Mouse (Mus musculus): ENCODE measurements around the gene Cdnf. TPM values are rescaled to one million over a fixed set of nuclear protein-coding genes. Genes with fewer than 3 reads are reported as not detected.

The Cdnf gene
- polyA plus RNA-seq, 2 experiments, result 0.08 to 0.34 TPM

DNA sequence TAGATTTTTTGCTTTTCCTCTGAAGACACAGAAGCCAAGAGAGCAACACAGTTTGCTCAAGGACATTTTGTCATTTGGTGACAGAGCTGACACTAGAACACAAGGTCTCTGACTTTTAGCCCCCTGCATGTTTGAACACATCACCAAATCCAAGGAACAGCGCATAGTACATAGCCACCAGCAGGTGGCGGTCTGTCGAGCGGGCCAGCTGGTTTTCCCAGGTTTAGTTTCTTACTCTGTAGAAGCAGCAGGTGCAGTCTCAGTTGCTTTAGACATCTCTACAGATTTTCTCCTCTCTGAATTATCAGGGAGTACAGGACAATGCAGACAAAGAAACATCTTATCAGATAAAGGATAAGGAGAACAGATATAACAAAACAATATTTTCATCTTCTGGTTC lies 33.8 kb downstream of the Cdnf start:
- ATAC-seq (ENCODE audit: low FRiP score, low read depth), result no peak; the same call in 1 of the 2 replicates
- no peak overlapping the region for H3K27ac ChIP-seq (replicated peaks; ENCODE audit: low read depth, low read length)
- DNase-seq (ENCODE audit: low spot score), result peak; percentile 64
- H3K4me3 ChIP-seq (replicated peaks; ENCODE audit: low read length), result no peak overlapping the region
- H3K36me3 ChIP-seq (ENCODE audit: control insufficient read depth, insufficient read depth, low read length), result no peaks in the 10 kb centered on the region
- peaks cover 6% of the 10 kb centered on the region for H3K4me1 ChIP-seq (ENCODE audit: control insufficient read depth, insufficient read depth, low read length)
- TF ChIP-seq POLR2A (IDR thresholded peaks at IDR 0.05; ENCODE audit: borderline replicate concordance, extremely low read depth, insufficient read depth, insufficient read length), result no peak
- WGBS, result under 1% methylated on average over 4 of the region's 4 CpGs
- H3K4me2 ChIP-seq (replicated peaks; ENCODE audit: low read depth, low read length, severe bottlenecking), result no peak overlapping the region
- H3K9ac ChIP-seq (ENCODE audit: low read depth, low read length, severe bottlenecking), result no peak overlapping the region
- no peaks in the 10 kb centered on the region for H3K27me3 ChIP-seq (ENCODE audit: control insufficient read depth, insufficient read depth, low read length)
- H3K9me3 ChIP-seq (ENCODE audit: control insufficient read depth, low read length), result no peaks in the 10 kb centered on the region

DNA sequence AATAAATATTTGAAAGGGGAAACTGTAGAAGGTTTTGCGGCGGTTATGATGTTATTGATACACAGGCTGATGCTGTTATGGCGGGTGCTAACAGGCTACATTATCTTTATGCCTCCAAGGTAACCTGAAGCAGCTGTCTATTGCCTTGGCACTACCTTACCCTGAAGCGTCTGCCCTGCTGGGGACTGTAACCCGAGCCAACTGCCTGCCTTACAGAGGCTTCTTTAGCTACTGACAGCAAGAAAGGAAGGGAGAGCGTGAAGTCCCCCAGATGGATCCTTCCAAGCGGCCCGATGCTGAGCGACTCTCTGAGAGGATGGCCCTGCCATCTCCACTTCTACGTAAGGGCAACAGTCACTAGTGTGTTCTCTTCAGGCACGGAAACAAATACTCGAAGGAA lies 57.4 kb downstream of the Cdnf start, which contains the start of gene Fam107b:
Gene Fam107b (plus strand): TSS at position 303 of the 400 bp plus-strand sequence.
- TF ChIP-seq POLR2A (IDR thresholded peaks at IDR 0.05; ENCODE audit: borderline replicate concordance, extremely low read depth, insufficient read depth, insufficient read length), result no peak
- Histone ChIP-seq H3K9ac (ENCODE audit: low read depth, low read length, severe bottlenecking) (no peak within 1 kb of the TSS), H3K27ac (replicated peaks; ENCODE audit: low read depth, low read length) (no peak within 1 kb of the TSS), H3K4me1 (ENCODE audit: control insufficient read depth, insufficient read depth, low read length) (no peaks in the 10 kb centered on the region), H3K4me3 (replicated peaks; ENCODE audit: low read length) (no peak within 1 kb of the TSS), H3K4me2 (replicated peaks; ENCODE audit: low read depth, low read length, severe bottlenecking) (no peak within 1 kb of the TSS), H3K36me3 (ENCODE audit: control insufficient read depth, insufficient read depth, low read length) (no peaks in the 10 kb centered on the region), H3K9me3 (ENCODE audit: control insufficient read depth, low read length) (no peaks in the 10 kb centered on the region), H3K27me3 (ENCODE audit: control insufficient read depth, insufficient read depth, low read length) (no peaks in the 10 kb centered on the region)
- no peak for ATAC-seq (ENCODE audit: low FRiP score, low read depth)
- no peak for DNase-seq (ENCODE audit: low spot score)
- 56% methylated on average over 12 of the region's 12 CpGs for WGBS

DNA sequence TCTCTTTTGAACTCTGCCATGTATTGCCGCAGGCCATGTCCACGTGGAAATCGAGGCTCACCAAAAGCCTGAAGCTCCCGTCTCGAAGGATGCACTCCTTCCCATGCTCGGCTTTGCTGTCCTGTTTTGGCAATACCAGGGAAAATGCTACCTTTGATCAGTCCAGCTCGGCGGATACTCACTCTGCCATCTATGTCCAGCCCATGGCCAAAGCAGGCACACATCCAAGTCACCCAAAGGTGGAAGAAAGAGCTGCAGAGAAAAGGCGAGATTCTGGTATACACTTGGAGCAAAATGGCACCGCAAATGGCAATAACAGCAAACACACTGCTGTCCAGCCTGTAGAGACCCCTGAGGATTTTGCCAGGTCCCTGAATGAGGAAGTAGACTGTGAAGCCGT lies 57.8 kb downstream of the Cdnf start:
- Histone ChIP-seq H3K27ac (replicated peaks; ENCODE audit: low read depth, low read length) (no peak overlapping the region), H3K4me2 (replicated peaks; ENCODE audit: low read depth, low read length, severe bottlenecking) (no peak overlapping the region), H3K27me3 (ENCODE audit: control insufficient read depth, insufficient read depth, low read length) (no peaks in the 10 kb centered on the region), H3K36me3 (ENCODE audit: control insufficient read depth, insufficient read depth, low read length) (no peaks in the 10 kb centered on the region), H3K4me3 (replicated peaks; ENCODE audit: low read length) (no peak overlapping the region), H3K4me1 (ENCODE audit: control insufficient read depth, insufficient read depth, low read length) (no peaks in the 10 kb centered on the region), H3K9me3 (ENCODE audit: control insufficient read depth, low read length) (no peaks in the 10 kb centered on the region), H3K9ac (ENCODE audit: low read depth, low read length, severe bottlenecking) (no peak overlapping the region)
- 81% methylated on average over 11 of the region's 11 CpGs for WGBS
- TF ChIP-seq POLR2A (IDR thresholded peaks at IDR 0.05; ENCODE audit: borderline replicate concordance, extremely low read depth, insufficient read depth, insufficient read length), result no peak
- ATAC-seq (ENCODE audit: low FRiP score, low read depth) (no peak), DNase-seq (ENCODE audit: low spot score) (no peak)

DNA sequence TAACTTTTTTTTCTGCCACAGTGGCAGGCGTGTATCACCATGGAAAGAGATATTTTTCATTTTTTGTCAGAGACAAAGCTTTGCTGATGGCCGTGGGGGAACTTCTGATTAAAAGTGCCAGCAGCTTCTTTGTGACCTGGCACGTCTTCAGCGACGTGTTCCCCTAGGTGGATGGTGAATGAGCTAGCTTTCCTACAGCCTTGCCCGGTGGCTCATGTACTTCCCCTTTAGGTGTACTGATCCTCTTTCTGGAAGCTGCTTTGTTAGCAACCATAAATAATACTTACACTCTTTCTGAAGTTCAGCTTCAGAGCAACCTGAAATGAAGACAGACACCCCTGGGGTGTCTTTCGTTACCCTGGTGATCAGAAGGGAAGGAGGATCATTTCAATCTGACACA lies 61.1 kb downstream of the Cdnf start:
- WGBS, result 75% methylated on average over 7 of the region's 7 CpGs
- TF ChIP-seq POLR2A (IDR thresholded peaks at IDR 0.05; ENCODE audit: borderline replicate concordance, extremely low read depth, insufficient read depth, insufficient read length), result no peak
- Histone ChIP-seq H3K4me1 (ENCODE audit: control insufficient read depth, insufficient read depth, low read length) (peaks cover 12% of the 10 kb centered on the region), H3K9ac (ENCODE audit: low read depth, low read length, severe bottlenecking) (no peak overlapping the region), H3K27ac (replicated peaks; ENCODE audit: low read depth, low read length) (no peak overlapping the region), H3K27me3 (ENCODE audit: control insufficient read depth, insufficient read depth, low read length) (no peaks in the 10 kb centered on the region), H3K9me3 (ENCODE audit: control insufficient read depth, low read length) (no peaks in the 10 kb centered on the region), H3K36me3 (ENCODE audit: control insufficient read depth, insufficient read depth, low read length) (no peaks in the 10 kb centered on the region), H3K4me2 (replicated peaks; ENCODE audit: low read depth, low read length, severe bottlenecking) (no peak overlapping the region), H3K4me3 (replicated peaks; ENCODE audit: low read length) (no peak overlapping the region)
- ATAC-seq (ENCODE audit: low FRiP score, low read depth) (no peak), DNase-seq (ENCODE audit: low spot score) (no peak)

DNA sequence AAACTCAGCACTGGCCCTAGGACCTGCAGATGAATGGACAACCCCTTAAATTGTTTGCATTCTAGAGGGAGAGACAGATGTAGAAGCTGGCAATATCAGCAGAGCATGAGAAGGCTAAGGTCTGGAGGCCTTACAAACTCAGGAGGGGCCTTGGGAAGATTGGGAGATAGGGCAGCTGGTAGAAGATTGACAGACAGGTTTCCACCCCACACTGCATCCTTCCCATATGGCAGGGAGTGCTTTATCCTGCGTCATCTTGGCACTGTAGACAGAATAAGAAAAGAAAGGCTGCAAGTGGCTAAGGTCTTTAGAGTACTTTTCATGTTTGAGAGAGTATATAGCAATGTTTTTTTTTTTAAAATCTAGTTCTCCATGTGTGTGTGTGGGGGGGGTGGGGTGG lies 62.3 kb downstream of the Cdnf start:
- no peak overlapping the region for H3K27ac ChIP-seq (replicated peaks; ENCODE audit: low read depth, low read length)
- TF ChIP-seq POLR2A (IDR thresholded peaks at IDR 0.05; ENCODE audit: borderline replicate concordance, extremely low read depth, insufficient read depth, insufficient read length), result no peak
- H3K27me3 ChIP-seq (ENCODE audit: control insufficient read depth, insufficient read depth, low read length), result no peaks in the 10 kb centered on the region
- DNase-seq (ENCODE audit: low spot score) (no peak), ATAC-seq (ENCODE audit: low FRiP score, low read depth) (no peak)
- no peak overlapping the region for H3K9ac ChIP-seq (ENCODE audit: low read depth, low read length, severe bottlenecking)
- 100% methylated on average over 1 of the region's 1 CpGs for WGBS
- H3K4me2 ChIP-seq (replicated peaks; ENCODE audit: low read depth, low read length, severe bottlenecking), result no peak overlapping the region
- peaks cover 18% of the 10 kb centered on the region for H3K4me1 ChIP-seq (ENCODE audit: control insufficient read depth, insufficient read depth, low read length)
- H3K36me3 ChIP-seq (ENCODE audit: control insufficient read depth, insufficient read depth, low read length), result no peaks in the 10 kb centered on the region
- no peak overlapping the region for H3K4me3 ChIP-seq (replicated peaks; ENCODE audit: low read length)
- no peaks in the 10 kb centered on the region for H3K9me3 ChIP-seq (ENCODE audit: control insufficient read depth, low read length)

Other genes with a start within 250 kb of the Cdnf start
- 14.3 and 15.4 TPM in 2 replicates for gene Nmt2, start 228.8 kb upstream of the Cdnf start, polyA plus RNA-seq (2012; rRNA removed)
- gene Nmt2, start 228.8 kb upstream of the Cdnf start, polyA plus RNA-seq (2014; fragmentation: Nextera tagmentation; extraction: Ambion mirVana), result 33.7 and 37.5 TPM in 2 replicates
- gene Rpp38, start 180.4 kb upstream of the Cdnf start, polyA plus RNA-seq (2012; rRNA removed), result 11.6 and 19.2 TPM in 2 replicates
- 23.4 and 24.9 TPM in 2 replicates for gene Rpp38, start 180.4 kb upstream of the Cdnf start, polyA plus RNA-seq (2014; fragmentation: Nextera tagmentation; extraction: Ambion mirVana)
- gene Acbd7, start 176.9 kb upstream of the Cdnf start, polyA plus RNA-seq (2012; rRNA removed), result 0.17 and 0.34 TPM in 2 replicates
- 0.41 and 1.0 TPM in 2 replicates for gene Acbd7, start 176.9 kb upstream of the Cdnf start, polyA plus RNA-seq (2014; fragmentation: Nextera tagmentation; extraction: Ambion mirVana)
- 0.10 and 0.15 TPM in 2 replicates for gene Olah, start 115.8 kb upstream of the Cdnf start, polyA plus RNA-seq (2012; rRNA removed)
- gene Olah, start 115.8 kb upstream of the Cdnf start, polyA plus RNA-seq (2014; fragmentation: Nextera tagmentation; extraction: Ambion mirVana), result 0.12 TPM in 1 of 2 replicates, not detected in the other
- 0.20 TPM in 1 of 2 replicates, not detected in the other for gene Meig1, start 90.4 kb upstream of the Cdnf start, polyA plus RNA-seq (2012; rRNA removed)
- not detected in 2 replicates for gene Meig1, start 90.4 kb upstream of the Cdnf start, polyA plus RNA-seq (2014; fragmentation: Nextera tagmentation; extraction: Ambion mirVana)
- 9.0 and 10.5 TPM in 2 replicates for gene Dclre1c, start 88.9 kb upstream of the Cdnf start, polyA plus RNA-seq (2012; rRNA removed)
- gene Dclre1c, start 88.9 kb upstream of the Cdnf start, polyA plus RNA-seq (2014; fragmentation: Nextera tagmentation; extraction: Ambion mirVana), result 7.0 and 7.3 TPM in 2 replicates
- 7.5 and 9.2 TPM in 2 replicates for gene Suv39h2, start 38.0 kb upstream of the Cdnf start, polyA plus RNA-seq (2012; rRNA removed)
- 15.4 and 17.6 TPM in 2 replicates for gene Suv39h2, start 38.0 kb upstream of the Cdnf start, polyA plus RNA-seq (2014; fragmentation: Nextera tagmentation; extraction: Ambion mirVana)
- gene Gm45902, start 240 bp upstream of the Cdnf start, polyA plus RNA-seq (2012; rRNA removed), result 4.2 and 4.4 TPM in 2 replicates
- 3.8 and 4.7 TPM in 2 replicates for gene Gm45902, start 240 bp upstream of the Cdnf start, polyA plus RNA-seq (2014; fragmentation: Nextera tagmentation; extraction: Ambion mirVana)
- 74.3 and 82.6 TPM in 2 replicates for gene Hspa14, start 216 bp upstream of the Cdnf start, polyA plus RNA-seq (2012; rRNA removed)
- gene Hspa14, start 216 bp upstream of the Cdnf start, polyA plus RNA-seq (2014; fragmentation: Nextera tagmentation; extraction: Ambion mirVana), result 88.2 and 98.5 TPM in 2 replicates
- 25.7 and 26.1 TPM in 2 replicates for gene Fam107b, start 57.5 kb downstream of the Cdnf start, polyA plus RNA-seq (2012; rRNA removed)
- 43.6 and 49.1 TPM in 2 replicates for gene Fam107b, start 57.5 kb downstream of the Cdnf start, polyA plus RNA-seq (2014; fragmentation: Nextera tagmentation; extraction: Ambion mirVana)